Mouse (Mus musculus): ENCODE results near the gene Fgd3. TPM values are rescaled to one million over a fixed set of nuclear protein-coding genes. Genes with fewer than 3 reads are reported as not detected.

Fgd3 gene
- 13.6 and 16.1 TPM in 2 replicates for total RNA-seq (2012; rRNA removed)
- 8.7 and 9.5 TPM in 2 replicates for total RNA-seq (2014; rRNA removed)
- polyA plus RNA-seq (2012; ENCODE audit: insufficient read length, low read depth): 14.5 and 15.9 TPM in 2 replicates

- Histone ChIP-seq H3K9ac (ENCODE audit: insufficient read depth, low read depth) (no peak within 1 kb of the TSS), H3K27me3 (replicated peaks) (no peaks in the 10 kb centered on the region), H3K79me2 (replicated peaks; ENCODE audit: control insufficient read depth, extremely low read depth, insufficient read depth, poor library complexity, severe bottlenecking) (no peaks in the 10 kb centered on the region), H3K4me2 (ENCODE audit: insufficient read depth, low read depth, poor library complexity, severe bottlenecking) (no peak within 1 kb of the TSS), H3K36me3 (replicated peaks in 1 of 2; ENCODE audit: control insufficient read depth in 1 of 2, insufficient read depth in 1 of 2, low read length in 1 of 2) (no peaks in the 10 kb centered on the region), H3K9me3 (replicated peaks; ENCODE audit: low read length) (no peaks in the 10 kb centered on the region), H3K27ac (ENCODE audit: insufficient read depth, low read depth) (no peak within 1 kb of the TSS), H3K4me1 (ENCODE audit: control insufficient read depth in 1 of 2, insufficient read depth in 2 of 2) (peaks cover 2 to 25% of the 10 kb centered on the region in 2 experiments; a peak in 2 of 4 replicates), H3K4me3 (replicated peaks in 1 of 3; ENCODE audit: low read depth in 2 of 3, low read length in 2 of 3, poor library complexity in 1 of 3) (no peak within 1 kb of the TSS)
- TF ChIP-seq MAX (IDR thresholded peaks at IDR 0.05; ENCODE audit: low read length) (no peak), USF1 (IDR thresholded peaks at IDR 0.05; ENCODE audit: low read depth, low read length) (no peak), PAX5 (IDR thresholded peaks at IDR 0.05; ENCODE audit: low read length) (no peak), TCF12 (IDR thresholded peaks at IDR 0.05; ENCODE audit: low read depth, low read length) (no peak), UBTF (IDR thresholded peaks at IDR 0.05; ENCODE audit: low read depth, low read length) (no peak), CHD2 (IDR thresholded peaks at IDR 0.05; ENCODE audit: low read length) (no peak), EP300 (IDR thresholded peaks at IDR 0.05; ENCODE audit: low read length) (no peak), ETS1 (conservative IDR thresholded peaks at IDR 0.05; ENCODE audit: low read depth, low read length) (no peak)
- in situ Hi-C loops (cut with MboI; ENCODE audit: low pct_ligation_motif_present, low pct_unique_long_range_greater_than_20kb, low sequenced_read_pairs) (loop anchor here (5.0 kb wide), 1 partner anchor 57 kb away; no protein-coding TSS in a partner anchor), dilution Hi-C loops (cut with MboI; ENCODE audit: extremely low pct_ligation_motif_present, extremely low pct_unique_long_range_greater_than_20kb, low sequenced_read_pairs) (no loop called here)
- DNase-seq (ENCODE audit: extremely low read depth): no peak
Measured at GRCm38 (mm10) chr13:49320040-49320439, at the start of gene Fgd3. Gene Fgd3, minus strand, starts transcription at chr13:49320311.

- Histone ChIP-seq H3K36me3 (replicated peaks in 1 of 2; ENCODE audit: control insufficient read depth in 1 of 2, insufficient read depth in 1 of 2, low read length in 1 of 2) (peaks cover 8 to 44% of the 10 kb centered on the region in 2 experiments), H3K79me2 (replicated peaks; ENCODE audit: control insufficient read depth, extremely low read depth, insufficient read depth, poor library complexity, severe bottlenecking) (no peaks in the 10 kb centered on the region), H3K9me3 (replicated peaks; ENCODE audit: low read length) (no peaks in the 10 kb centered on the region), H3K4me2 (ENCODE audit: insufficient read depth, low read depth, poor library complexity, severe bottlenecking) (no peak overlapping the region), H3K27ac (ENCODE audit: insufficient read depth, low read depth) (no peak overlapping the region), H3K4me1 (ENCODE audit: control insufficient read depth in 1 of 2, insufficient read depth in 2 of 2) (peaks cover 24 to 80% of the 10 kb centered on the region in 2 experiments), H3K27me3 (replicated peaks) (no peaks in the 10 kb centered on the region), H3K9ac (ENCODE audit: insufficient read depth, low read depth) (no peak overlapping the region), H3K4me3 (replicated peaks in 1 of 3; ENCODE audit: low read depth in 2 of 3, low read length in 2 of 3, poor library complexity in 1 of 3) (no peak overlapping the region)
- TF ChIP-seq RCOR1 (conservative IDR thresholded peaks at IDR 0.05; ENCODE audit: low read depth, low read length) (no peak), KAT2A (IDR thresholded peaks at IDR 0.05; ENCODE audit: insufficient replicate concordance, low read length) (no peak), ZNF384 (IDR thresholded peaks at IDR 0.05; ENCODE audit: low read depth, low read length) (no peak), MEF2A (IDR thresholded peaks at IDR 0.05; ENCODE audit: borderline replicate concordance, low read depth, low read length) (no peak)
- DNase-seq (ENCODE audit: extremely low read depth): no peak
- dilution Hi-C loops (cut with MboI; ENCODE audit: extremely low pct_ligation_motif_present, extremely low pct_unique_long_range_greater_than_20kb, low sequenced_read_pairs) (no loop called here), in situ Hi-C loops (cut with MboI; ENCODE audit: low pct_ligation_motif_present, low pct_unique_long_range_greater_than_20kb, low sequenced_read_pairs) (no loop called here)
Measured at GRCm38 (mm10) chr13:49369404-49369803, 49.3 kb upstream of the Fgd3 start.
